Mouse (Mus musculus) stomach, embryonic 16.5 days (tissue): ENCODE results near the gene Otud4. TPM values are rescaled to one million over a fixed set of nuclear protein-coding genes. Genes with fewer than 3 reads are reported as not detected.

Experiments
- ATAC-seq: fragments of 200-750 bp; cut with Nextera tagmentation; 2 replicates; pipeline ENCODE4 v1.8.0; 2017; ENCODE audit warnings: moderate number of reproducible peaks, moderate TSS enrichment; ENCODE audit not compliant: insufficient read depth, low FRiP score
- H3K27ac ChIP-seq: fragments of 300-500 bp; sonication (generic); 2 replicates; pipeline ENCODE4 v1.5.1; 2014; ENCODE audit warnings: low read length
- H3K27me3 ChIP-seq: fragments of 300-500 bp; sonication (generic); 2 replicates; pipeline ENCODE4 v1.6.1; 2014; ENCODE audit warnings: low read length, control low read depth, mixed read lengths; ENCODE audit not compliant: control insufficient read depth, insufficient read depth
- H3K36me3 ChIP-seq: fragments of 300-500 bp; sonication (generic); 2 replicates; pipeline ENCODE4 v1.6.1; 2014; ENCODE audit warnings: low read length; ENCODE audit not compliant: control insufficient read depth, insufficient read depth
- H3K4me1 ChIP-seq: fragments of 300-500 bp; sonication (generic); 2 replicates; pipeline ENCODE4 v1.6.1; 2014; ENCODE audit warnings: low read length, control low read depth, mixed read lengths; ENCODE audit not compliant: control insufficient read depth, insufficient read depth
- H3K4me2 ChIP-seq: fragments of 300-500 bp; sonication (generic); 2 replicates; pipeline ENCODE4 v1.6.1; 2014; ENCODE audit warnings: low read depth, low read length, mixed read lengths
- H3K4me3 ChIP-seq: fragments of 300-500 bp; sonication (generic); replicated peaks from 2 replicates; pipeline ENCODE4 v1.5.1; 2014; ENCODE audit warnings: mild to moderate bottlenecking, low read length
- H3K9ac ChIP-seq: fragments of 300-500 bp; sonication (generic); 2 replicates; pipeline ENCODE4 v1.6.1; 2014; ENCODE audit warnings: low read length
- H3K9me3 ChIP-seq: fragments of 300-500 bp; sonication (generic); replicated peaks from 2 replicates; pipeline ENCODE4 v1.6.1; 2016; ENCODE audit warnings: low read length, control low read depth; ENCODE audit not compliant: control insufficient read depth
- WGBS: fragments of 180-500 bp; shearing (Covaris S2); extraction: QIAGEN DNeasy Blood & Tissue Kit; methylation state at CpG from one replicate; pipeline ENCODE4 v1.1.7; 2014; 5-methylcytosine and 5-hydroxymethylcytosine counted together
- polyA plus RNA-seq: library from polyadenylated mRNA; unstranded; fragments of >200 nt; fragmentation: Nextera tagmentation; extraction: Ambion mirVana; gene quantifications from 2 replicates; pipeline ENCODE4 v1.2.1, GENCODE M21; 2015

The Otud4 gene
- polyA plus RNA-seq, 1 experiment from 2014 or later: 12.3 TPM

GRCm38 (mm10) chr8:79615741-79616350, 23.6 kb upstream of the Otud4 start:
- H3K9me3 ChIP-seq: no peaks in the 10 kb centered on the region
- no peak overlapping the region for H3K27ac ChIP-seq
- no peak overlapping the region for H3K9ac ChIP-seq
- no peak for ATAC-seq
- no peaks in the 10 kb centered on the region for H3K27me3 ChIP-seq
- WGBS: 60% methylated on average over 6 of the region's 6 CpGs
- no peak overlapping the region for H3K4me3 ChIP-seq
- no peaks in the 10 kb centered on the region for H3K36me3 ChIP-seq
- no peak overlapping the region for H3K4me2 ChIP-seq
- peaks cover 12% of the 10 kb centered on the region for H3K4me1 ChIP-seq

GRCm38 (mm10) chr8:79618906-79619305, 20.5 kb upstream of the Otud4 start:
- peaks cover 15% of the 10 kb centered on the region for H3K4me1 ChIP-seq
- H3K9ac ChIP-seq: no peak overlapping the region
- no peaks in the 10 kb centered on the region for H3K27me3 ChIP-seq
- no peaks in the 10 kb centered on the region for H3K36me3 ChIP-seq
- no peak overlapping the region for H3K27ac ChIP-seq
- no peak overlapping the region for H3K4me3 ChIP-seq
- no peak for ATAC-seq
- H3K4me2 ChIP-seq: no peak overlapping the region
- H3K9me3 ChIP-seq: no peaks in the 10 kb centered on the region
- WGBS: 47% methylated on average over 5 of the region's 5 CpGs

GRCm38 (mm10) chr8:79619353-79619752, 20.1 kb upstream of the Otud4 start:
- H3K9me3 ChIP-seq: no peaks in the 10 kb centered on the region
- ATAC-seq: no peak
- H3K27me3 ChIP-seq: no peaks in the 10 kb centered on the region
- H3K36me3 ChIP-seq: no peaks in the 10 kb centered on the region
- H3K27ac ChIP-seq: no peak overlapping the region
- WGBS: 68% methylated on average over 2 of the region's 2 CpGs
- no peak overlapping the region for H3K4me3 ChIP-seq
- no peak overlapping the region for H3K9ac ChIP-seq
- H3K4me1 ChIP-seq: peaks cover 15% of the 10 kb centered on the region
- no peak overlapping the region for H3K4me2 ChIP-seq

GRCm38 (mm10) chr8:79620000-79620399, 19.4 kb upstream of the Otud4 start:
- 11% methylated on average over 3 of the region's 3 CpGs for WGBS
- Histone ChIP-seq H3K9me3 (no peaks in the 10 kb centered on the region), H3K27ac (peak overlapping the region; percentile 59), H3K36me3 (no peaks in the 10 kb centered on the region), H3K4me3 (no peak overlapping the region), H3K4me1 (peaks cover 15% of the 10 kb centered on the region), H3K27me3 (no peaks in the 10 kb centered on the region), H3K9ac (0 out of 2 replicates have a peak overlapping the region, but pooled peaks have one; percentile 12), H3K4me2 (no peak overlapping the region)
- peak; percentile 52; the same call in 1 of the 2 replicates for ATAC-seq

GRCm38 (mm10) chr8:79620489-79621276, 18.7 kb upstream of the Otud4 start:
- ATAC-seq: peak; percentile 44; the same call in 1 of the 2 replicates
- no peak overlapping the region for H3K9ac ChIP-seq
- no peaks in the 10 kb centered on the region for H3K36me3 ChIP-seq
- no peak overlapping the region for H3K4me2 ChIP-seq
- H3K27ac ChIP-seq: peak overlapping the region; percentile 44
- WGBS: 37% methylated on average over 9 of the region's 9 CpGs
- no peak overlapping the region for H3K4me3 ChIP-seq
- H3K9me3 ChIP-seq: no peaks in the 10 kb centered on the region
- H3K27me3 ChIP-seq: no peaks in the 10 kb centered on the region
- peaks cover 15% of the 10 kb centered on the region for H3K4me1 ChIP-seq

- no peak overlapping the region for H3K4me2 ChIP-seq
- H3K27me3 ChIP-seq: no peaks in the 10 kb centered on the region
- H3K4me1 ChIP-seq: peaks cover 21% of the 10 kb centered on the region
- no peak for ATAC-seq
- no peak overlapping the region for H3K27ac ChIP-seq
- H3K9ac ChIP-seq: no peak overlapping the region
- no peaks in the 10 kb centered on the region for H3K9me3 ChIP-seq
- 60% methylated on average over 11 of the region's 11 CpGs for WGBS
- no peaks in the 10 kb centered on the region for H3K36me3 ChIP-seq
- no peak overlapping the region for H3K4me3 ChIP-seq
These were observed 17.1 kb upstream of the Otud4 start for GRCm38 (mm10) chr8:79622346-79622745.

- Histone ChIP-seq H3K4me3 (no peak overlapping the region), H3K27ac (no peak overlapping the region), H3K4me2 (no peak overlapping the region), H3K9me3 (no peaks in the 10 kb centered on the region), H3K9ac (no peak overlapping the region), H3K36me3 (no peaks in the 10 kb centered on the region), H3K27me3 (no peaks in the 10 kb centered on the region), H3K4me1 (peaks cover 21% of the 10 kb centered on the region)
- ATAC-seq: no peak
- 90% methylated on average over 12 of the region's 12 CpGs for WGBS
These were observed 16.1 kb upstream of the Otud4 start for GRCm38 (mm10) chr8:79623351-79623750.

GRCm38 (mm10) chr8:79624416-79624815, 15.0 kb upstream of the Otud4 start:
- no peak overlapping the region for H3K4me3 ChIP-seq
- H3K9me3 ChIP-seq: no peaks in the 10 kb centered on the region
- ATAC-seq: no peak
- H3K27ac ChIP-seq: no peak overlapping the region
- no peak overlapping the region for H3K9ac ChIP-seq
- H3K27me3 ChIP-seq: no peaks in the 10 kb centered on the region
- H3K4me1 ChIP-seq: peaks cover 21% of the 10 kb centered on the region
- no peaks in the 10 kb centered on the region for H3K36me3 ChIP-seq
- WGBS: 79% methylated on average over 4 of the region's 4 CpGs
- no peak overlapping the region for H3K4me2 ChIP-seq

- 0 out of 2 replicates have a peak, but pooled peaks cover 6% of the 10 kb centered on the region for H3K4me1 ChIP-seq
- 69% methylated on average over 5 of the region's 5 CpGs for WGBS
These were observed 13.2 kb upstream of the Otud4 start for GRCm38 (mm10) chr8:79626213-79626612.

More at GRCm38 (mm10) chr8:79626213-79626612, 13.2 kb upstream of the Otud4 start:
- no peaks in the 10 kb centered on the region for H3K36me3 ChIP-seq
- no peak overlapping the region for H3K4me2 ChIP-seq
- no peaks in the 10 kb centered on the region for H3K9me3 ChIP-seq
- no peak overlapping the region for H3K27ac ChIP-seq
- H3K4me3 ChIP-seq: no peak overlapping the region
- no peak overlapping the region for H3K9ac ChIP-seq
- no peak for ATAC-seq
- no peaks in the 10 kb centered on the region for H3K27me3 ChIP-seq
